Mouse (Mus musculus): Measurements from ENCODE around the gene Tarm1.

DNA sequence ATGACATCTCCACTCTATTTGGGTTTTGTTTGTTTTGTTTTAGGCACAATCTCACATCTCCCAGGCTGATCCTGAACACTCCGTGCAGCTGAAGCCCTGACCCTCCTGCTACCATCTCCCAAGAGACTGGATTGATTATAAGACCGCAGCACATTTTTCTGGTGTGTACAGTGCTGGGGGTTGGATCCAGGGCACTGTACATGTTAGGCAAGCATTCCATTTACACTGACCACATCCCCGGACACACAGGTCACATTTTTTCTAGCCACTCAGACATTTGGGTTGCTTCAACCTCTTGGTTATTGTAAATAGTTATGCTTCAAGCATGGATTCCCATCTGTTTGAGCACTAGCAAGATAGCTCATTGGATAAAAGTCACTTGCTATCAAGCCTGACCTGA lies 55.8 kb downstream of the Tarm1 start:
- TF ChIP-seq CTCF (IDR thresholded peaks at IDR 0.05; ENCODE audit: borderline replicate concordance, extremely low read depth, insufficient read depth, insufficient read length) (no peak), POLR2A (IDR thresholded peaks at IDR 0.05; ENCODE audit: borderline replicate concordance, extremely low read depth, insufficient read depth, insufficient read length, poor library complexity, severe bottlenecking) (no peak)
